Mouse (Mus musculus): ENCODE data around the gene Psmb1. TPM values are rescaled to one million over a fixed set of nuclear protein-coding genes. Genes with fewer than 3 reads are reported as not detected.

Gene Psmb1
- total RNA-seq, 2 experiments from 2014 or later, result 122 to 129 TPM

Other genes starting within 250 kb of the Psmb1 start
- 1 to 10 TPM; 7.2 to 7.7 TPM for gene Dll1, start 122.9 kb downstream of the Psmb1 start, total RNA-seq (2021)
- gene Fam120b, start 103.5 kb downstream of the Psmb1 start, total RNA-seq (2021), result 10 to 100 TPM; 39.3 to 42.8 TPM
- gene Tbp, start 137 bp upstream of the Psmb1 start, total RNA-seq (2021), result 10 to 100 TPM; 25.2 to 28.8 TPM
- gene Pdcd2, start 27.6 kb upstream of the Psmb1 start, total RNA-seq (2021), result 10 to 100 TPM; 14.7 to 17.0 TPM
- 1 to 10 TPM; 1.4 to 3.0 TPM for gene Prdm9, start 64.6 kb upstream of the Psmb1 start, total RNA-seq (2021)
- 10 to 100 TPM; 23.8 to 23.9 TPM for gene Chd1, start 205.2 kb upstream of the Psmb1 start, total RNA-seq (2021)

All from left cerebral cortex, postnatal 25 days (tissue).